Mouse (Mus musculus): ENCODE measurements at regions not wholly inside any gene's neighbourhood (a gene's known extent, or its start where the extent isn't known, plus 50 kb on each side); places are given as distances from the start of the nearest gene placed in this dataset.
A peak's percentile ranks its signal among the peaks of the same experiment; 100 is the strongest.
"Not testable (repeated sequence)": the region's sequence is repeated elsewhere in the genome, so short reads cannot be mapped to it uniquely, and the experiment has no call there.

- no peak for DNase-seq
- intact Hi-C loops (cut with DNase I), result no loop called here
Observed at GRCm38 (mm10) chr17:13547657-13548360, 193.4 kb downstream of the Tcp10c start.

GRCm38 (mm10) chr17:13549975-13550895 lies 195.9 kb downstream of the Tcp10c start:
- no peak for DNase-seq
- intact Hi-C loops (cut with DNase I), result no loop called here

- DNase-seq; intact Hi-C loops (cut with DNase I): not testable (repeated sequence)
Observed at GRCm38 (mm10) chr17:13550896-13551267, 196.5 kb downstream of the Tcp10c start.

- intact Hi-C loops (cut with DNase I); DNase-seq: not testable (repeated sequence)
Observed at GRCm38 (mm10) chr17:13551693-13552404, 197.5 kb downstream of the Tcp10c start.

GRCm38 (mm10) chr17:13552840-13553239 lies 198.5 kb downstream of the Tcp10c start:
- intact Hi-C loops (cut with DNase I); DNase-seq: not testable (repeated sequence)

GRCm38 (mm10) chr17:13555311-13556059 lies 201.1 kb downstream of the Tcp10c start:
- DNase-seq, result peak; percentile 69 to 73
- intact Hi-C loops (cut with DNase I), result not testable (repeated sequence)

- intact Hi-C loops (cut with DNase I); DNase-seq: not testable (repeated sequence)
Observed at GRCm38 (mm10) chr17:13556060-13556660, 201.8 kb downstream of the Tcp10c start.

- DNase-seq, result no peak
- intact Hi-C loops (cut with DNase I), result no loop called here
Observed at GRCm38 (mm10) chr17:13558863-13559262, 201.5 kb upstream of the Afdn start.

GRCm38 (mm10) chr17:13561342-13561741 lies 199.0 kb upstream of the Afdn start:
- intact Hi-C loops (cut with DNase I), result loop anchor here (5.0 kb wide), 2 partner anchors 89 to 271 kb away; no protein-coding TSS in a partner anchor
- DNase-seq, result no peak

GRCm38 (mm10) chr17:13562974-13563373 lies 197.4 kb upstream of the Afdn start:
- no peak for DNase-seq
- intact Hi-C loops (cut with DNase I), result loop anchor here (5.0 kb wide), 2 partner anchors 91 to 269 kb away; no protein-coding TSS in a partner anchor

GRCm38 (mm10) chr17:13564800-13565199 lies 195.5 kb upstream of the Afdn start:
- intact Hi-C loops (cut with DNase I), result loop anchor here (5.0 kb wide), 2 partner anchors 92 to 268 kb away; no protein-coding TSS in a partner anchor
- DNase-seq, result no peak

GRCm38 (mm10) chr17:13566680-13567079 lies 193.7 kb upstream of the Afdn start:
- intact Hi-C loops (cut with DNase I), result no loop called here
- no peak for DNase-seq

GRCm38 (mm10) chr17:13567183-13567582 lies 193.2 kb upstream of the Afdn start:
- intact Hi-C loops (cut with DNase I), result no loop called here
- no peak for DNase-seq

GRCm38 (mm10) chr17:13570796-13571195 lies 189.5 kb upstream of the Afdn start:
- no peak for DNase-seq
- intact Hi-C loops (cut with DNase I), result no loop called here

- intact Hi-C loops (cut with DNase I), result no loop called here
- DNase-seq, result no peak
Observed at GRCm38 (mm10) chr17:13572204-13572833, 188.0 kb upstream of the Afdn start.

- no peak for DNase-seq
- intact Hi-C loops (cut with DNase I), result no loop called here
Observed at GRCm38 (mm10) chr17:13573036-13573435, 187.3 kb upstream of the Afdn start.

GRCm38 (mm10) chr17:13574122-13574521 lies 186.2 kb upstream of the Afdn start:
- intact Hi-C loops (cut with DNase I), result no loop called here

GRCm38 (mm10) chr17:13574682-13575444 lies 185.5 kb upstream of the Afdn start:
- no peak for DNase-seq
- intact Hi-C loops (cut with DNase I), result no loop called here

More at GRCm38 (mm10) chr17:13574122-13574521, 186.2 kb upstream of the Afdn start:
- no peak for DNase-seq
